Mouse (Mus musculus): Measurements from ENCODE around the gene Notch2.
"Not testable (repeated sequence)": the region's sequence is repeated elsewhere in the genome, so short reads cannot be mapped to it uniquely, and the experiment has no call there.

Notch2 gene

GRCm38 (mm10) chr3:98094629-98095583, 81.6 kb downstream of the Notch2 start:
- DNase-seq (ENCODE audit: extremely low read depth, low read depth): no peak

- DNase-seq (ENCODE audit: extremely low read depth, low read depth): no peak
Observed at GRCm38 (mm10) chr3:98096981-98097380, 83.7 kb downstream of the Notch2 start.

- no peak for DNase-seq (ENCODE audit: extremely low read depth, low read depth)
Observed at GRCm38 (mm10) chr3:98098676-98099075, 85.3 kb downstream of the Notch2 start.

- no peak for DNase-seq (ENCODE audit: extremely low read depth, low read depth)
Observed at GRCm38 (mm10) chr3:98099287-98099686, 86.0 kb downstream of the Notch2 start.

GRCm38 (mm10) chr3:98101541-98101940, 88.2 kb downstream of the Notch2 start:
- DNase-seq (ENCODE audit: extremely low read depth, low read depth): no peak

- no peak for DNase-seq (ENCODE audit: extremely low read depth, low read depth)
Observed at GRCm38 (mm10) chr3:98104851-98105471, 91.6 kb downstream of the Notch2 start.

- no peak for DNase-seq (ENCODE audit: extremely low read depth, low read depth)
Observed at GRCm38 (mm10) chr3:98105496-98105895, 92.2 kb downstream of the Notch2 start.

GRCm38 (mm10) chr3:98106115-98106514, 92.8 kb downstream of the Notch2 start:
- no peak for DNase-seq (ENCODE audit: extremely low read depth, low read depth)

- no peak for DNase-seq (ENCODE audit: extremely low read depth, low read depth)
Observed at GRCm38 (mm10) chr3:98106590-98107313, 93.4 kb downstream of the Notch2 start.

GRCm38 (mm10) chr3:98108416-98108815, 95.1 kb downstream of the Notch2 start:
- no peak for DNase-seq (ENCODE audit: extremely low read depth, low read depth)

- DNase-seq (ENCODE audit: extremely low read depth, low read depth): no peak
Observed at GRCm38 (mm10) chr3:98108866-98109265, 95.5 kb downstream of the Notch2 start.

GRCm38 (mm10) chr3:98110610-98111009, 97.3 kb downstream of the Notch2 start:
- no peak for DNase-seq (ENCODE audit: extremely low read depth, low read depth)

GRCm38 (mm10) chr3:98118252-98118651, 104.9 kb downstream of the Notch2 start:
- DNase-seq (ENCODE audit: extremely low read depth, low read depth): no peak

GRCm38 (mm10) chr3:98119338-98119737, 106.0 kb downstream of the Notch2 start:
- no peak for DNase-seq (ENCODE audit: extremely low read depth, low read depth)

GRCm38 (mm10) chr3:98120884-98121283, 107.6 kb downstream of the Notch2 start:
- no peak for DNase-seq (ENCODE audit: extremely low read depth, low read depth)

GRCm38 (mm10) chr3:98127775-98128174, 114.4 kb downstream of the Notch2 start:
- DNase-seq (ENCODE audit: extremely low read depth, low read depth): no peak

- DNase-seq (ENCODE audit: extremely low read depth, low read depth): no peak
Observed at GRCm38 (mm10) chr3:98128716-98129115, 115.4 kb downstream of the Notch2 start.

- not testable (repeated sequence) for DNase-seq (ENCODE audit: extremely low read depth, low read depth)
Observed at GRCm38 (mm10) chr3:98132140-98132539, 118.8 kb downstream of the Notch2 start.

- DNase-seq (ENCODE audit: extremely low read depth, low read depth): no peak
Observed at GRCm38 (mm10) chr3:98132636-98133035, 119.3 kb downstream of the Notch2 start.

- DNase-seq (ENCODE audit: extremely low read depth, low read depth): no peak
Observed at GRCm38 (mm10) chr3:98141456-98141855, 128.1 kb downstream of the Notch2 start.

- no peak for DNase-seq (ENCODE audit: extremely low read depth, low read depth)
Observed at GRCm38 (mm10) chr3:98142862-98143261, 129.5 kb downstream of the Notch2 start.

GRCm38 (mm10) chr3:98145204-98145603, 131.9 kb downstream of the Notch2 start:
- DNase-seq (ENCODE audit: extremely low read depth, low read depth): no peak
